Mouse (Mus musculus) gastrocnemius, postnatal 4 days (tissue): Measurements from ENCODE around the gene Steap4. TPM values are rescaled to one million over a fixed set of nuclear protein-coding genes. Genes with fewer than 3 reads are reported as not detected.
"Not testable (repeated sequence)": the region's sequence is repeated elsewhere in the genome, so short reads cannot be mapped to it uniquely, and the experiment has no call there.

Experiments
- DNase-seq, 2 experiments: peaks; one replicate each; pipeline ENCODE4 v3.0.0; 2021 to 2022; ENCODE audit warnings: low spot score in 2 of 2, mixed read lengths in 2 of 2
- long read RNA-seq, 2 experiments: library from polyadenylated mRNA; stranded (forward); transcript quantifications; one replicate each; pipeline ENCODE4 v2.0.0; 2021
- total RNA-seq, 2 experiments: library from RNA; stranded (reverse); gene quantifications; 2 replicates each; pipeline ENCODE4 v1.2.3; 2021

Steap4 gene
- 10 to 100 TPM; 31.9 to 32.8 TPM for total RNA-seq
- long read RNA-seq, experiment 1, transcript Steap4-201 (5 exons, 3,155 nt), result major isoform, 51 of 55 reads
- long read RNA-seq, experiment 1, partial matches to known transcripts, result 3 of 55 reads
- long read RNA-seq, experiment 1, other reads (novel, unspliced or antisense), result 1 of 55 reads
- long read RNA-seq, experiment 2, transcript Steap4-201 (5 exons, 3,155 nt), result major isoform, 58 of 64 reads
- long read RNA-seq, experiment 2, partial matches to known transcripts, result 4 of 64 reads
- long read RNA-seq, experiment 2, other reads (novel, unspliced or antisense), result 2 of 64 reads

DNA sequence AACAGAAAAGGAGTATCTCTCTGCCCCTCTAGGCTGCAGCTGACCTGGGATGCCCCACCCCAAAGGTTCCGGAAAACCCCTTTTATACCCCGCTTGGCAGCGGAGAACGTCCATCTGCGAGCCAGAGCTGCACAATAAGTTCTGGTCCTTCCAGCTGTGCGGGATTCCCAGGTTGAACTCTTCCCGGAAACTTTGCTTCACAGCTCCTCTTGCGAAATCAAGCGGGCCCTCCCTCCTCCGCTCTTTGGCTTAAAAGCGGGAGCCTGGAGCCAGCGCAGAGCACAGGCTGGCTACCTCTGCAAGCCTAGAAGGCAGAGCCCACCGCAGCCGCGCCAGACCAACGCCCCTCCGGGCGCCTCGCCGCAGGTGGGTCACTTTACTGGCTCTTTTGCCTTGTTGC is at the start of gene Steap4:
Gene Steap4, plus strand, starts transcription at position 282 of the 400 bp plus-strand sequence.
- peak; percentile 32 to 63 for DNase-seq

DNA sequence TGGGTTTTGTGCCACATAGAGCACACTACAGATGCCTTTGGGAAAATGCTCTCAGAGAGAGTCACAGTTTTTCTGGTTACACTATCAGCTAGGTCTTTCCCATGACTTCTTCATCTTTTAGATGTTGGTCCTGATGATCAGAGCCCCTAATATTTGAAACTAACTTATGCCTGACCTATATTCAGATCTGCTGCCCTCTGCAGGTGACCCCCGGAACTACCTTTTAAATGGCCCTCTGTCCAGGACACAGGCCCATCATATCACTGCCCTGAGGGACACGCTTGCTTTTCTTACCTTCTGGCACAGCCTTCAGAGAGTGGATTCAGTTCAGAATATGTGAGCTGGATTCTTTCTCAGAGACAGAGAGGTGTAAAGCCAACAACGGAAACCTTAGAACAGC is 48.3 kb upstream of the Steap4 start:
- DNase-seq, result no peak

DNA sequence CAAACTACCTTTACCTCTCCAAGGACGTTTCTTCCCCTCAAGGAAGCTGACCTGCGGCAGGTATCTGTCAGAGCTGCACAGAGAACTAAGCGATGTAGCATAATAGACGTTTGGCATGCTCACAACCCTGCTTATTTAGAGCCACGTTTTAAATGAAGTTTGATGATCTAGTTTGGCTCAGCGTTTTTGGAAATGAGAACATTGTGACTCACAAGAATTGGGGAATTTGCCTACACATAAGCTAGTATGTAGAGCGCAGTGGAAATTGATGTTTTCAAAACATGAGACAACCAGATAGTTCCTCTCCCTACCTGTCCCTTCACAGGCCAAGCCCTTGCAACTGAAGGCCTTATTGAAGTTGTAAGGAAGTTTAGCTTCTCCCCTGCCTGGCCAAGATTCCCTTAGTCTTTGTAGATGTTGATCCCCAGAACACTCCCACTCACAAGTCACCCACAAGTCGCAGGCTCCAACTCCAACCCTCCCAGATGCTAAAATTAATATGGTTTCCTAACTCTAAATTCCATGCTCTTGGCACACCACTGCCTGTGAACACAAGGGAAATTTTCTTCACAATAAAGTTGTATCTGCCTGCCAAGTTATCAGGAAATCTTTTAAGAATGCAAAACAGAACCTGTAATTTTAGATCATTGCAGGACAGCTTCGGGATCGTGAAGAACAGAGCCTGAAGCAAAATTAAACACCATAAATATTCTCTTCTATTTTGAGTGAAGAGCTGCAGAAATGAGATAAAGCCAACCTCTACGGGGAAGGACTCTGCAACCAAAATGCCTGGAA is 42.6 kb upstream of the Steap4 start:
- DNase-seq, result no peak

DNA sequence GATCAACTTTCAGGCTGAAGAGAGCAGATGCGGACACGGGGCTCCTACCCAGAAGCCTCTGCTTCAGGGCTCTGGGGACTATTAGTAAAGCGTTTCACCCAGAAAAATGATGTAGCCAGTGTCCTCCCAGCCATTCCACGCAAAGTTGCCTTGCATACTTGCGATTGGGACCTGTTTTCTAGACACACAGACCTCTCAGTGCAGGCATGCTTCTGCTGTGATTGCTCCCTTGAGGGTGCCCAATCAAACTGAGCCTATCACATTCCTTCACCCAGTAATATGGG is 42.0 kb upstream of the Steap4 start:
- no peak for DNase-seq

DNA sequence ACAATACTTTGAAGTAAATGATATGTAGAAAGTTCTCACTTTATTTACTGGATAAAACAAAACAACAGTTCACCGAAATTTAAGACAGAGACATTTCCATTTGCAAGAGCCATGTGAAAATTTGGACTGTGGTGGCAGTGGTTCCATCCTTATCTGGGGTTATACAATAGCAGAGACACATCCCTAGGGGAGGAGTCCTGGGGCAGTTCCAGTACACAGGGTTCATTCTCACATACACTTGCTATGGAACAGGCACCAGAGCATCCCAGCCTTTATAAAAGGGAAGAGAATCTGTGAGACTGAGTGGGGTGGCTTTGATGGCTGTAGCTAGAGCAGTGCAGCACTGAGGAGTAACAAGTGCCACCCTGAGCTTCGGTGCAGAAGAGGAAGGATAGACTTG is 40.6 kb upstream of the Steap4 start:
- no peak for DNase-seq

DNA sequence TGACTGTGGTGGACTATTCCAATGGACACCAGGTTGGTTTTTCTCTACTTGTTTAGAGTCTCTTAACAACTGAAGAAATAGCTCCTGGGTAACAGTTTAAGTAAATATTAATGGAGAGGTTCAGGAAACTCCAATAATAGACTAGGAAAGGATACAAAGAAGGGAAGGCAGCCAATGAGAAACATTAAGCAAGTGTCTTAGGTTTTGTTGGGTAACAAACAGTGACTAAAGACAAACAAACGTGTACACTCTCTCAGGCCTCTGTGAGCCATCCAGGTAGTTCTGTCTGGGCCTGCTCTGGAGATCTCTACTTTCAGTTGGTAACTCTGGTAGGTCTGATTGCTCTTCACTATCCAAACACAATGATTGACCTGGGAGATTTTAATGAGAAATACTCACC is 37.5 kb upstream of the Steap4 start:
- no peak for DNase-seq

DNA sequence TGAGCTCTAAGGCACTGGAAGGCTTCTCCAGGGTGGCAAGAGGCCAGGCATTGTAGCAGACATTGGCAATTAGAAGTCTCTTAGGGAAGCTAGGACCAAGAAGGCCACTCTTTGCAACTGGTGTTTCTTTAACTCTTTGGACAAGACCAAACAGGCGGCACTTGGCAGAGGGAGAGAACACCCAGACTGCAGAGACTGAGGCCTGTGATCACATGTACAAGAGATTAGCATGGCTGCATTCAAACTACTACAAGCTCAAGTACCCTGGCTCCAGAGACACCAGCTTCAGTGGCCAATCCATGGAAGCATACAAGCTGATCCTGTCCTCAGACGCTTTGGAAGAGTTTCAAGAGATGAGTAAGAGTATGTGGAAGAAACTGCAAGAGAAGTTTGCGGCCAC is 36.6 kb upstream of the Steap4 start:
- DNase-seq, result no peak

DNA sequence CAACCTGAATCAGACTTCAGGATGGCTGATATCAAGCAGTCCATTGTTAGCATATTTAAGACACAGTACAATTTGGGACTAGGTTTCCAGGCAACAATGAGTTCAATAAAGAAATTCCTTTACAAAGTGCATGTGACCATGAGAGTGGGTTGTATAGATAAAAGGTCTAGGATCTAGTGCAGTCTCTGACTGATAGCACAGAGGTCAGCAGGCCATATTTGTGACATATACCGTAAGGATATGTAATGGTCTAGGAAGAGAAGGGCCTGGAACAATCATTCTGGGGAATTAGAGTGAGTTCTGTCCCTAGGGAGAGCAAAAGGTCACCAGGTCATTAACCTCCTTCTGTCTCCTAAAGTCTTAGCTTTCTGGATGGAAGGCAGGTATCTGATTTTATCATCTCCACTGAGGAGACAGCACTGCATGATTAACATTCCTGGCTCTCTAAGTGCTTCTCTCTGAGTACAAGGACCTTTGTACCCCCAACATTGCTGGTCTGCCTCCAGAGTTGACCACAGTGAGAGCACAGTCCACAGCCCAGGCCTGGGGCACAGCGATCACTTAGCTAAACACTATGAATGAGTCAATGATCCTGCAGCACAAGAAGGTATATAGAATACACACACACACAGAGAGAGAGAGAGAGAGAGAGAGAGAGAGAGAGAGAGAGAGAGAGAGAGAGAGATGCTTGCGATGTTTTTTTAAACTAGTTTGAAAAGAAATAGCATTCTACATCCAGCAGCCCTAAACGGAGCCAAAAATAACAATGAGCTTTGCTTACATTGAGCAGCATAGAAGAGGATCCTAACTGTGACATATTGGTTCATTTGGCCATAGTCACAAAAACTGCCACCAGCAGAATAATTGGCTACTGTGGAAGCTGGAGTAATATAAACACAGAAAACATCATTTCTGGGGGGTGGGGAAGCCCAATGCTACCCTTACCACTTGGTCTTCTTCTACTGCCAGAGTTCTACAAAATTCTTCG is 27.7 kb upstream of the Steap4 start:
- DNase-seq, result no peak

DNA sequence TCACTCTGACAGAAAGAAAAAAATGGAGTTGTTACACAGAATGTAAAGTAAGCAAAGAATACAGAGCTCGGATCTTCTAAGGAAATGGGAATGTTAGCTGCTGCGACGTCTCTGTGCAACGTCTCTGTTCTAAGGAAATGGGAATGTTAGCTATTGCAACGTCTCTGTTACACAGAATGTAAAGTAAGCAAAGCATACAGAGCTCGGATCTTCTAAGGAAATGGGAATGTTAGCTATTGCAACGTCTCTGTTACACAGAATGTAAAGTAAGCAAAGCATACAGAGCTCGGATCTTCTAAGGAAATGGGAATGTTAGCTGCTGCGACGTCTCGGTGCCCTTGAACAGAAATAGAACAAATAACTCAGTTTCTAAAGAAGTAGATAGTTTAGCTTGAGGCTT is 26.8 kb upstream of the Steap4 start:
- not testable (repeated sequence) for DNase-seq

DNA sequence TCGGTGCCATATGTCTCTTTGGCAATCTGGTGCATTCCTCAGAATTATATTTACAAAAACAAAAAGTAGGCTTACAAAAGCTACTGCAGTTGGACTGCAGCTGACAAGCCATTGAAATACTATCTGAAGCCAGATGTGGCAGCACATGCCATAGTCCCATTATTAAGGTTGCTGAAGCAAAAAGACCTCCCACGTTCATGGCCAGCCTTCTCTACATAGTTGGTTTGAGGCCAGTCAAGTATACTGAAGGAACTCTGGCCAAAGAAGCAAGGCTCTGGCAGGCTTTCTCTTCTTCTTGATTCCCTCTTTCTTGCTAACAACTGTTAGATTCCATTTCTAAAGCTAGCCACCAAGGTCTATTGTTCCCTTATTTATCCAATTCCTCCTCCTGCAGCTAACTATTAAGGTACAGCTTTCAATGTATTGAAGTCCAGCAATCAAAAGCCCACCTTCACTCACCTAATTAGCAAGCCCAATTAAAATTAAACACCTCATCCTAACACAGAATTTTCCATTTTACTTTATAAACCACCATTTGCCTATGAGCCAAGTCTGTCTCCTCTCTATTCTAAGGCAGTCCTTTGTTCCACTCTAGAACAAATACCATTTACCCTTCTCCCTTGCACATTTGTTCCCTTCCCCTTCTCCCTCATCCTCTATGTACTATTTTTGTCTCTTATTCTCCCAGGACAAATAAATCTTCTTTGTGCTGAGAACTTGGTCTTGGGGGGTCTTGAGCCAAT is 26.2 kb upstream of the Steap4 start:
- DNase-seq, result no peak

DNA sequence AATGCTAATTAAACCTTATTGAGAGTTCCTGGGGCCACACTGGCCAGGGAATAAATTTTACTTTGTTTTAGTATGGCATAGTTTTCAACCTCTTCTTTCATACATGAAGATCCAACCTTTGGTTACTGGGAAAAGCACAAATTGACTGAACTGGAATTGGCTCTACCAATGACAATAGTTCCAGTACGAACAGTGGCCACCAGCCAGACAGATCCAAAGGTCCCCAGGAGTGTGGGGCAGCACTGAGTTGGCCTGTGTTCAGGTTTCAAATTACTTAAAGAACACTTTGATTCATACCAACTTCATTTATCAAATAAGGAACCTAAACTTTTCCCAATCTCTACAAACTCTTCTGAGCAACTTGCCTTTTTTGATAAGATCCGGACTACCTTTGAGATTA is 5.4 kb upstream of the Steap4 start:
- DNase-seq, result no peak

DNA sequence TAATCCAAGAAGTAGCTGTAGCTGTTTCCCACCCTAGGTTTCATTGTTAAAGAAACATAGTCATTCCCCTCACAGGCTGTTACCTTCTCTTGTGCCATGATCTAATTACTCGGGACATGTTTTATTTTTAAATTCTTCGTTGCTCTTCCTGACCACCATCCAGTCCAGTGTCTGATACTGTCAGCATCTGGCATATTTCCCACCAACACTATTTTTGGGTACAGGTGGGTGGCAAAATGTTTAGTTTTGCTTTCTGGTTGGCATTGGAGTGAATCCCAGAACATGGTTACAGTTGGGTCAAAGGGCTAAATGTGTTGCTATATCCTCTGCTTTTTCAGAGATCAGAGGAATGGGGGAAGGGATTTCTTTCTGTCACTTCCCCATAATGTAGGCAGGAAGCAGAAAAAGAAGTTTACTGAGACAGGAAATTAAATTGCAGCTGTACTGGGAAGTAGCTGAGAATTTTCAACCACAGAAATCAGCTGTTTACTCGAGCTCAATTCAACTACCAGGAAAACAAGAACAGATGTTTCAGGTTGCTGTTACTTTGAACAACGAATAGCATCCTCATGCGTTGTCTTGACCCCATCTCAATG is 4.8 kb upstream of the Steap4 start:
- DNase-seq, result no peak

DNA sequence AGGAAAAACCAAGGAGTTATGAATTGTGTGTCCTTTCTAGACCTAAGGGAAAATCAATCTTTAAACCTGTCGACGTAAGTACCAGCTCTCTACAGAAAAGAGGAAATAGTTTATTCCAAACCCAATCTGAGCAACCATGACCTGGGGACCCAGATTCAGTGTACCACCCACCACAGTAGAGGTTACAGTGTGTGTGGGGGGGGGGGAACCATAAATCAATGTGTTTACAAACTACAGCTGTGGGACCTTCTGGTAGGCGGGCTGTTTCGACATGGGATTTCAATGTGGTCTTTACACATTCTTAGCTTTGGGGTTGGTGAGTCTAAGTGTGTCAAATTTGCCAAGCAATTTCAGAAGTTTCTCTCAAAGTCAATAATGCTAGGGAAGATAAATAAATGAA is 2.2 kb upstream of the Steap4 start:
- no peak for DNase-seq

DNA sequence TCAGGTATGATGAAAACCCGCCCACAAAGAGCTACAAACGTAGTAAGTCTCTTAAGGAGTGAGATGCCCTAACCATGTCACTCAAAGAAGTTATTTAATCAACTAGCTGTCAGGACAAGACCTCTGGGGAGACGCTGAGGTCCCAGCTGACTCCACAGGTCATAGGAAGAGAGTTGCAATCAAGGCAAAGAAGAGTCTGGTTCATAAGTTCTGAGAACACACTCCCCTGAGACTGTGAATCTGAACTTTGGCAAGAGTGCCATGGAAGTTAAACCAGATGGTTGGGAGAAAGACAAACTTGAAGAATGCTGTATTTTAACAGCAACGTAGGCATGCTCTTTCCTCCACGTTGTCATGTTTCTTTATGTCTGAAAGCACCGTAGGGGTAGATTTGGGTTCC is 971 bp upstream of the Steap4 start:
- no peak for DNase-seq

DNA sequence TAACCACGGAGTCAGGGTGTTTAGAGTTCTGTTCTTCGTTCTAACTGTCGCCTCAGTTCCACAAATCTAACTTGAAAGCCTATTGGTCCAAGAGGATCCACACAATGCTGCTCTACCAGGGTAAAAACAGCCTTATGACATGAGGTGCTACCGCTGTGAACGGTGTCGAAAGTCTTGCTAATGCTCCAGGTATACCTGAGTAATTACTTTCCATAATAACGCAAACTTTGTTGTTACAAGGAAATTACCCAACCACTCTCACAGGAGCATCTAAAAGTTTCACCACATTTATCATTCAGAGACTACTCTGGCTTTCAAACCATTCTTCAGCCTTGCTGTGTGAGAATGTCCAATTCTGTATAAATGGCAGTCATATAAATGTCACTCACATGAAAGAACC is 856 bp downstream of the Steap4 start:
- no peak for DNase-seq

DNA sequence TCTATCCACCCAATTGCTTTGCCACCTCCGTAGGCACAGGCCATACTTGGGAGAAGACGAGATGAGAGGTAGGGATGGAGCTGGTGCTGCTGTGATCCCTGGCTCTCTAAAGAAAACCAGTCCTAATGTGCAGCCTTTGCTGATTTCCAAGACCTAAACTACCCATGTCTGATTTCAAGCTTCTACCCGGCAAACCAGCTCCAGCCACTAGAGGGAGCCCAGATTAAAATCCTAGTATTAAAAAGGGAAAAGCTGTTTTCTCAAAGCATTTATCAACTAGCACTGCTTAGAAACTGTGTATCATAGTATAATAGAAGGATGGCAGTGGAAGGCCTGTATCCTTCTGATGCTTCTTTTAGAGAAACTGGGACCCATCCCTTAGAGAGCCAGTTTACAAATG is 5.0 kb downstream of the Steap4 start:
- DNase-seq, result peak in 1 of 2 experiments; percentile 55

DNA sequence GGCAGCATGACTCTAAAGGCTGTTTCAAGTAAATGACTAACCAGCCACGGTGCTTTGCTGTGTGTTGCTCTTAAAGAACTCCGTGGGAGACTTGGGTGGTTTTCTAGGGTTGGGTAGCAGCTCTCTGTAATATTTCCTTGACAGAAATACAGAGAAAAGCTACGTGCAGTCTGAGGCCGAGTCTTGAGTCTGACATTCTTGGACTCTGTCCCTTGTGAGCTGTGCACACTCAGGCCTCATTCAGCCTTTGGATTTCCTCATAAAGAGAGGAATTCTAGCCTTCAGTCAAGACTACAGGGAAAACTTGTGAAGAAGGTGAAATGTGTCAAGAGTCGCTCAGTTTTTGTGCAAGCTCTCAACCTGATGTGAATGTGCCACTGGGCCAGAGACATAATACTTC is 7.9 kb downstream of the Steap4 start:
- no peak for DNase-seq

DNA sequence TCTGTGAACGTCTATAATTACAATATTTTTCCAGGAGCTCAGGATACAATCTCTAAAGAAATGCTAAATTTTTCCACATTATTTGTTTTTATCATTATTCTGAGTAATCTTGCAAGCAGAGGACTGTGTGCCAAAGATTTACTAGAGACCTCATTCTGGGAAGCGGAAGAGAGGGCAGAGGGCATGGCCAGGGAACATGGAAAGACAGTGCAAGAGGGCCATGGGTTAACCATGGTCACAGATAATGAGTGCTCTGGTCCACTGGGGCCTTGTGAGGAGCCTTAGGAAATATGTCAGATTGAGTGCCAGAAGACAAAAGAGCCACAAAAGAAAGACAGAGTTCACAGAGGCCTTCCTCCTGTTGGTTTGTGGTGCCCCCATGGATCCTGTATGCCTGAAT is 12.0 kb downstream of the Steap4 start:
- DNase-seq, result no peak

DNA sequence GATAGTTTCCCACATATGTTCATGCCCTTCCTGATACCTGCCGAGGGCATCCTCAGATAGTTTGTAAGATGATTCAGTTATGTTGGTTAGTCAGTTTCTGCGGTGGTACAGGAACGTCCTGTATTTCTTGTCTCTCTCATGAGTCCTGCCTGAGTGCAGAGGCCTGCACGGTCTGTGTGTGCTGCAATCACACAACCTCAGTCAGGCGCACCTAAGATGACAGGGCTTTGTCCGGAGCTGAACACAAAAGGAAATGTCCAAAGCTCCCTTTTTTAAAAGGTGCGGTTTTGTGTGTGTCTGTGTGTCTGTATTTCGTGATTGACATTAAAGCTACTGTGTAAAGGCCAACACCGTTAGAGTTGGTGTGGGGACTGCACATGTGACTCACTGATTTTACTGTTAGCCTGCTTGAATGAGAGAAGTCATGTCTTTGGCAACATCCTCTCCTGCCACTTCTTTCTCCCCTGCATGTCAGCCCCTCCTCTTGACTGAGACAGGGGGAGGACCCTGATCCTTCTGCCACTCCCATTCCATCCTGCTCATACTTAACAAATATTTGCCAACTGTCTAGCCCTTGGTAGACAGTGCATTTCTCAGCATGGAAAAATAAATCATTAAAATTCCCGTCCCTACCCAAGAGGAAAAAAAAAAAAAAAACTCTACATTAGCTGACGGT is 14.4 kb downstream of the Steap4 start:
- no peak for DNase-seq

DNA sequence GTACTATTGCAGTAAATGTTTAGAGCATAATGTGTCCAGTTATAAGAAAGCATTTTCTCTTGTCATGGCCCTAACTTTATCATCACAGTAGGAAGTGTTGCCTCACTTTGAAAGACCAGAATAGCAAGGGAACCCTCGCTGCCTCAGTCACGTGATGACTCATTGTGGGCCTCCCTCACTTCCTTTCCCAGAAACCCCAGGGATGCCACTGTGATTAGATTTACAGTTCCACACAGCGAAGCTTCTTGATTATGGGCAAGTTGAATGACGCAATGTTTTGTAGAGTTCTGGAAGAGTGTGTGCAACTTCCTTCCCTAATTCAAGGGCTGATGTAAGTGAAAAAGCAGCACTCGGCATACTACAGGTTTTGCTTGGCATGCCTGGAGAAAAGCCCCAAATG is 20.3 kb downstream of the Steap4 start:
- DNase-seq, result no peak
